Mouse (Mus musculus) CD4-positive, CD25-positive, alpha-beta regulatory T cell, adult 2 months (primary cell): Measurements from ENCODE around the gene Aplp1.

Experiments used
- DNase-seq: peaks from one replicate; pipeline ENCODE4 v3.0.0-alpha.2; 2012; ENCODE audit warnings: low read depth, low spot score

The Aplp1 gene

DNA sequence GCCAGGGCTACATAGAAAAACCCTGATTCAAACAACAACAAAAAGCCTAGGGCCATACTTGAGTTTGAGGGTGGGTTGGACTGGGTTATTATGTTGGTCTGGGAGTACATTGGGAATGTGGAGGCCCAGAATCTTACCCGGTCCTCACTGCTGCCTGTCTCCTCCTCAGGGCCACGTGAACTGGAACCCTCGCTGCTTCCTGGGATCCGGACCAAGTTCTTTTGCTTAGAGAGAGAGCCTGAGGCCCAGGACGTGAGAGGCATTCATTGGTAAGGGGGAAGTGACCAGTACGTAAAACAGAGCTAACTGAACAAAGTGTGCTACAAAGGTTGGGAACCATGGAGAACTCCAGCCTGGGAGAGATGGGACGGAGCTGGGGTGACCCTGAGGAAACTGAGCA lies 4.9 kb upstream of the Aplp1 start:
- DNase-seq, result no peak

DNA sequence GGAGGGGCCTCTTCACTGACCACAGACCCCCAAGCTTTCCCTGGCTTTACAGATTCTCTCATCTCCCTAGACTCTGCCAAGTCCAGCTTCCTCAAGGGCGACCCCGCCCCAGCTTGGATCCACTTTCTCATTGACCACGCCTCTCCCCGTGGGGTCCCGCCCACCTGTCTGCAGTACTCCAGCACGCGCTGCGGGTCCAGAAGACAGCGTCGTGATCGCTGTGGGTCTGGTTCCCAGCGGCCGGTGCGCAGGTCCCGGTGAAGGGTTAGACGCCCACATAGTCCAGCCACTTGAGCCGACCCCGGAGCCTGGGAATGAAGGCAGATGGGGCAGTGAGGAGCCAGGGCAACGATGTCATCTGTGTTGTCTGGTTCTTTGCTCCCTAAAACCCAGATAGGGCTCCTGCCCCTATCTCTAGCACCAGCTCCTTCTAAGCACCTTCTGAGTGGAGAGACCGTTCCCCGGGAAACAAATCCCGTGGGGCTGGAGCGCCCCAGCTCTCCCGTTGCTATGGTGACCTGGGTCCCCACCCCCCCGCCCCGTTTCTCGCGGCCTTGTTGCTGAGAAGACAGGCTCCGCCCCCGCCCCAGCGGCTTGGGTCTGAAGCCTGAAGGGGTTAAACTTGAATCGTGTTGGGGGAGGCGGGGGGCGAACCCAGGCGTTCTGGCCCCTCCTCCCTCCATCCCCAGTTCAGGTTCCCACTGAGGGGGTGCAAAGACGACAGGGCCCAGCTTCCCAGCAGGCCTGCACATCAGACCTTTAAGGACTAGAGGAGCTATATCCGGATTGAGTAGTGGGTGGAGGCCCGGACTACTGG lies 973 bp downstream of the Aplp1 start:
- DNase-seq, result peak; percentile 69

DNA sequence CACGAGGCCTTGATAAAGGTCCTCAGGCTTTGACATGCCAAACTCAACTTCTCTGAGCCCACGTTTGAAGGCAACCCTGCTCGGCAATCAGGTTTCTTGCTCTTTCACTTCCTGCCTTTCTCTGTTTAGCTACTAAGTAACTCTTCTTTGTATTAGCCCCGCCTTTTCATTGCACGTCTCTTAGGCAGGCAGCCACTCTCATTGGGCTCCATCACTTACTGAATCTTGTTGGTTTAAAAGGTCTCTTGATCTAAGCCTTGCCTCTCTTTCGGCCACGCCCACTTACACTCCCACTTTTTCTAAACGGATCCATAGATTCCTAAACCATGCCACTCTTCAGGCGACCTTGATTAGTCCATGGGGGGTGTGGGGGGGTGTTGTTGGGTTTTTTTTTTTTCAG lies 1.6 kb downstream of the Aplp1 start:
- DNase-seq, result peak; percentile 76

DNA sequence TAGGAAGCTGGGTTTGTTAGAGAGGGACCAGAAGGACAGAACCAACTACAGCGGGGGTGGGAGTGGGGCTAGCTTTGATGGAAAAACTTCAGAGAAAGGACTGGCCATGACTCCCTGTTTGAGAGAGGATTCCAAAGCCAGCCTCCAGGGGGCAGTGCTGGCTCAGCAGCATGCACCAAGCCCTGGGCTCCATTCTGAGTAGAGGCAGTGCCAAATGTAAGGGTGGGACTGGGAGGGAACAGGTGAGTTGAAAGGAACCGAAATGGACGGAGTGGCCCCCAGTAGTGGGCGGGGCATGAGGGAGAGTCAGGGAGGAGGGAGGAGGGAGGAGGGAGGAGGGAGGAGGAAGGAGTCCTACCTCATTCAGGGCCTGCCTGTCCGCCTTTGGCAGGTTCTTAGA lies 4.6 kb downstream of the Aplp1 start:
- DNase-seq, result peak; percentile 83

DNA sequence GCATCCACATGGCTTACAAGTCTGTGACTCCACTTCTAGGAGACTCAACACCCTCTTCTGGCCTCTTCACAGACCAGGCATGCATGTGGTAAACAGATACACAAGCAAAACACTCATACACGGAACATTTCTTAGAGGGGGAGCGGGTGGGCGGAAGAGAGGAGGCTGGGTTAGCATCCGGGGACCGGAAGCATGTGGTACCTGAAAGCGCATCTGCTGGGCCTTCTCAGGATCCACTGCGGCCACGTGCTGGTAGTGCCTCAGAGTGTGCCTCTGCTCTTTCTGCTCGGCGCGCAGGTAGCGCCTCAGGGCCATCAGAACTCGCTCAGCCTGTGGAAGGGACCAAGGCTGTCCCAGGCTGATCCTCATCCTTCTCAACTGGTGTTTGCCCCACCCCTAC lies 5.6 kb downstream of the Aplp1 start:
- DNase-seq, result peak; percentile 41

DNA sequence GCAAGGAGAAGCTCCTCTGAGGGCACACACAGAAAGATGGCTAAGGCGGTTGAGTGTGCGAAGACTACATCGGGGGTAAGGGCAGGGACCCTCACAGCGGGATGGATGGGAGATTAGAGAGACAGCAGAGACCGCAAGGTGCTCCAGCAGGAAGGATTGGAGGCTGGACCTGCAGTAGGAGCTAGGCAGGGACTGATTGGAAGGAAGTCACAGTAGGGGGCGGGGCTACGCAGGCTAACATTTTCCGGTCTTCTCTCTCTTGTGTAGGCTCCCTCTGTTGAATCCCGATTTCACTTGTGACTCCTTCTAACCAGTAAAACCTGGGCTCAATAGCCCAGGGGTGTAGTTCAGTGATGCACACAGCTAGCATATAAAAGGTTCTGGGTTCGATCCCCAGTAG lies 8.5 kb downstream of the Aplp1 start:
- DNase-seq, result peak; percentile 57

DNA sequence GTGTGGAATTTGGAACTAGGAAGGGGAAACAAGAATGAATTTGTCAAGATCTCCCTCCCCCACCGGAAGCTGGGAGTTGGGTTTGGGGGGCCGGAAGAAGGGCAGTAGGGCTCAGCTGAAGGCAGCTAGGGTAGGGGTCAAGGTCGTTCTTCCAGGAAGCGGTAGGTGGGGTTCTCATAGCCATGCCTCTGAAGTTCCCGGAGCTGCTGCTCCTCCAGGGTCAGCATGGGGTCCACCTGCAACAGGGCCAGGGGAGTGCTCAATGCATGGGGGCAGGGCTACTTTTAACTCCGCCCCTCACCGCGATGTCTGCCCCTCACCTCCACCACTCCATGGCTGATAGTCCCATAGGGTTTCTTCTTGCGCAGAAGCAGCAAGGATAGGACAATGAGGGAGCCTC lies 10.2 kb downstream of the Aplp1 start:
- DNase-seq, result no peak

DNA sequence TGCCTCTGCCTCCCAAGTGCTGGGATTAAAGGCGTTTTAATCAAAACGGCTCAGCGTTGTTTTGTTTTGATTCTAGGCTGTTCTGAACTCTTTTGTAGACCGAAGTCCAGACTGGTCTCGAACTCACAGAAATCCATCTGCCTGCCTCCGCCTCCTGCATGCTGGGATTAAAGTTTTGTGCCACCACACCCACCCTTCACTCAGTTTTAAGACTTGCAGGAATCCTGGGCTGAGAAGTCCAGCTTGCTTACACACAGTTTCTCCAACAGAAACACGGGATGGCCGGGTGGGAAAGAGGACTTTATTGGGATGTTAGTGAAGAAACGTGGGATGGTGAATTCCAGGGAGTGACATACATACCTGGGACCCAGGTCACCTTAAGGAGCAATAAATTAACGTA lies 10.6 kb downstream of the Aplp1 start:
- no peak for DNase-seq

GRCm38 (mm10) chr7:30434238-30434637 lies 11.1 kb downstream of the Aplp1 start:
- peak; percentile 57 for DNase-seq

DNA sequence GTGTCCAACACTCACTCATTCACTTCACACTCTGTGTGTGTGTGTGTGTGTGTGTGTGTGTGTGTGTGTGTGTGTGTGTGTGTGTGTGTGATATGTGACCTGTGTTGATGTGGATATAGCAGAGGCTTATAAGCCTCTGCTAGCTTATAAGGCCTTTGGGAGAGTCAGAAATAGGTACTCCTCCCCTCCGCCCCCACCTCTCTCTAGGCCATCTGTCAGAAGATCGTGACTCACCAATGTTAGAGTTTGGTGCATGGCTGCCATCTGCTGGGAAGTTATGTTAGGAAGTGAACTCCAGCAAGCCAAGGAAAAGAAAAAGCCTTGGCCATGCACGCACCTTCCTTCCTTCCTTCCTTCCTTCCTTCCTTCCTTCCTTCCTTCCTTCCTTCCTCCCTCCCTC lies 13.5 kb downstream of the Aplp1 start:
- DNase-seq, result peak; percentile 92

- no peak for DNase-seq
Observed at GRCm38 (mm10) chr7:30430191-30430590, 15.1 kb downstream of the Aplp1 start.

DNA sequence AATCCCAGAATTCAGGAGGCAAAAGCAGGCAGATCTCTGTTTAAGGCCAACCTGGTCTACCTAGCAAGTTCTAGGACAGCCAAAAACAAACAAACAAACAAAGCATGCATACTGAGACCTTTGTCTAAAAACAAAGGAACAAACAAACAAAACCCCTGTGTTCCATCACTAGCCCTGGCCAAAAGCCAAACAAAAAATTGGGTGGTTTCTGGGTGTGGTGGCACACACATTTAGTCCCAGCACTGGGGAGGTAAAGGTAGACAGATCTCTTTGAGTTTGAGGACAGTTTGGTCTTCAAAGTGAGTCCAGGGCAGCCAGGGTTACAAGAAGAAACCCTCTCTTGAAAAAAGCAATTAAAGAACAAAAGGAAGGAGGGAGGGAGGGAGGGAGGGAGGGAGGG lies 16.0 kb downstream of the Aplp1 start:
- no peak for DNase-seq

GRCm38 (mm10) chr7:30423071-30423641 lies 22.2 kb downstream of the Aplp1 start:
- peak; percentile 83 for DNase-seq

- peak; percentile 75 for DNase-seq
Observed at GRCm38 (mm10) chr7:30422560-30422959, 22.8 kb downstream of the Aplp1 start.

DNA sequence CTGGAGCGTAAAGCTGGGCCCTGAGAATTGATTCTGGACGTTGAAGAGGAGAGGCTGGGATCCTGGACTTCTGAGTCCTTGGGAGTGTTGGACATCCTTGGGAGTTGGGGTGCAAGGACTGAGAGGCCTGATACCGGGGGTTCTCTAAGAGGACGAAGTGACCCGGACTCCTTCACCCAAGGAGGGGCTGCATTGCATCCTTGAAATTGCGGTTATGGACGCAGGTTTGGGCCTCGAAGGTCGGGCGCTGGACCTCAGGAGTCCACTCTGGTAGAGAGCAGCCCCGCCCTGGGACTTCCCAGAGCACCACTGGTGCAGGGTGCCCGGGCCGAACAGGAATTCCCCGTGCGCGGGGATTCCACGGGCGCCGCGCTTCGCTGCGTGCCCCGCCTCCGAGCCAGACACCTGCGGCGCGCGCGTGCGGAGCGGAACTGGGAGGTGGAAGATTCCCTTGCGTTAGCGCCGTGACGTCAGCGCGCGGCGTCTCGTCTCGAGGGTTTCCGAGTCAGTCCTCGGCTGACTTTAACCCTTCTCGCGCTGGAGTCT lies 23.4 kb downstream of the Aplp1 start:
- DNase-seq, result peak; percentile 99

DNA sequence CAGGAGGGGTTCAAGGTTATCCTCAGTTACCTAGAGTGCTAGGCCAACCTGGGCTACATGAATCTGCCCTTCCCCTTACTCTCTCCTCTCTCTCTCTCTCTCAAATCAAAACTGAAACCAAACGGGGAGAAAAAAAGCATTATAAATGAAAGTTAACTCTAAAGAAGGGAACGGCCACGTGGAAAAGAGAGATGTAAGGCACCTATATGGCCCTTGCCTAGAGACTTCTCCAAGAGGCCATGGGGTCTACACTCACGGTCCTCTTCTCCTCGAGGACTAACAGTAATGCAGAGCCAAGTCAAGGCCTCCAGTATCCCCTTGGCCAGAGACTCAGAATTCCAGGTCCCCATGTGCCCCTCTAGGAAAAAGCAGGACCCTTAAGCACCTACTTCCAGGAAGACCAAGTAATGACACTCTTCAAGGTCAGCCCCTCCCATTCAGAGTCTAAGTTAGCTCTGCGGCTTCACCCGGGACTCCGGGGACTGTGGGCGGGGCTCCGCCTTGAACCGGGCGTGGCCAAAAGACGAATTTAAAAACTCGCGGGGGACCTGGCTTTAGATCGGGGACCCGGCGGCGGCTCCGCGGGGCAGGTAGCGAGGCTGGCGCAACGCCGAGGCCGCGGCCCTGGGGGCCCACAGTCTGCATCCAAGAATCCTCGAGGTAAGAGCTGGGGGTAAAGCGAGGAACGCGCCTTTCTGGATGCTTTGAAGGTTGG lies 24.0 kb downstream of the Aplp1 start, which contains the start of gene Nfkbid:
TSS of gene Nfkbid (plus strand) at position 558 of the 715 bp plus-strand sequence.
- peak; percentile 94 for DNase-seq

- no peak for DNase-seq
Observed at GRCm38 (mm10) chr7:30420673-30421072, 24.7 kb downstream of the Aplp1 start.

GRCm38 (mm10) chr7:30419561-30420499 lies 25.5 kb downstream of the Aplp1 start, which contains the start of gene Hcst:
Gene Hcst, minus strand, starts transcription at chr7:30419854.
- DNase-seq, result peak; percentile 77

- peak; percentile 68 for DNase-seq
Observed at GRCm38 (mm10) chr7:30417856-30418255, 27.5 kb downstream of the Aplp1 start.

GRCm38 (mm10) chr7:30413596-30413995 lies 31.7 kb downstream of the Aplp1 start, which contains the start of gene Tyrobp:
Gene Tyrobp, plus strand, starts transcription at chr7:30413760.
- DNase-seq, result no peak

- DNase-seq, result no peak
Observed at GRCm38 (mm10) chr7:30412735-30413147, 32.6 kb downstream of the Aplp1 start.
